Mouse (Mus musculus) cerebellum, adult (tissue): ENCODE data around the gene Ppip5k2.

Experiments used
- ATAC-seq: cut with Nextera tagmentation; 2 replicates; pipeline ENCODE4 v1.9.2; 2017; ENCODE audit warnings: mild to moderate bottlenecking, moderate library complexity, mixed read lengths; ENCODE audit not compliant: insufficient number of reproducible peaks, low FRiP score, low TSS enrichment

The Ppip5k2 gene

GRCm38 (mm10) chr1:97760598-97760997, 9.6 kb downstream of the Ppip5k2 start:
- ATAC-seq: no peak

DNA sequence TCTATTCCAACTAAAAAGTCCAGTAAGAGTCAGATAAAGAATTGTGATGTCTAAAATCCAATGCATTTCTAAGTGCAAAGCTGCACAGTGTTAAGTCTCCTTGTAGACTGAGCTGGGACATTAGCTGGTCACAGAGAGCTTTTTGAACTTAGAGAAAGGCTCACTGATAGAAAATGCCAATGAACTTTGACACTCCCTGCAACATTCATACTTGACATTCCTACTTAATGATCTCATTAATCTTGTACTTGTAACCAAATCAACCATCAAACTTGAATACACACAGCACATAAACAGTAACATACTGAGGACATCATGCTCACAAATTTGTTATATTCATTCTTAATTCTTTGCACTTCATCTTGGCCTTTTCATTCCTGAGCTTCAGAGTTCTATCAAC, 10.4 kb downstream of the Ppip5k2 start:
- no peak for ATAC-seq

- no peak for ATAC-seq
These were observed 15.8 kb downstream of the Ppip5k2 start for GRCm38 (mm10) chr1:97754392-97754791.

DNA sequence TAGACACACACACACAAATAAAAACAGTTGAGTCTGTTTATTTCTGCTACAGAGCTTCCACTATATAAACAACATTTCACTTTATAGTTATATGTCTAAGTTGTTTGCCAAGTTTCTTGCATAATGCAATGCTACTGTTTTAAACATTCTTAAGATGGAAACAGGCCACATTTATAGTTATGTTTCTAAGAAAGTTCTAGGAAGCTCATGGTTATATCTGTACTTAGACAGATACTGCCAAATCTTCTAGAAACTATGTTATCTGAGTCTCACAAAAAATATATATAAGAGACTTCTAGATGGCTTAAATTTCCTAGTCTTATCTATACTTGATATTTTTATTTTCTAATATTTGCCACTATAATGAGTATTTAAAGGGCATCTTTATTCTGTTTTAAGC, 17.0 kb downstream of the Ppip5k2 start:
- no peak for ATAC-seq

DNA sequence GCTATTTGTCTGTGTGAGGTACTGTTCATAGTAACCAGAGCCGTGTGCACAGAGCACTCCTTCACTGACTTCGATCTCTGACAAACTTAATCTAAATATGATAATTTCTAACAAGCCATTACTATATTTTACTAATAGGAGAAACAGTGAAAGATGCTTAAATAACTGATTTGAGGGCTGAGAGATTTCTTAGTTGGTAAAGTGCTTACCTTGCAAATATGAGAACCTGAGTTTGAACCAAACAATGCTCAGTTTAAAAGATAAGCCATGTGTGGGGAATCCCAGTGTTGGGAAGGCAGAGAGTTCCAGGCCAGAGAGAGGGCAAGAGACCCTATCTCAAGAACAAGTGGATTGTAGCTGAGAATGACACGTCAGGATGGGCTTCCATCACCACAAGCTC, 22.0 kb downstream of the Ppip5k2 start:
- no peak for ATAC-seq

DNA sequence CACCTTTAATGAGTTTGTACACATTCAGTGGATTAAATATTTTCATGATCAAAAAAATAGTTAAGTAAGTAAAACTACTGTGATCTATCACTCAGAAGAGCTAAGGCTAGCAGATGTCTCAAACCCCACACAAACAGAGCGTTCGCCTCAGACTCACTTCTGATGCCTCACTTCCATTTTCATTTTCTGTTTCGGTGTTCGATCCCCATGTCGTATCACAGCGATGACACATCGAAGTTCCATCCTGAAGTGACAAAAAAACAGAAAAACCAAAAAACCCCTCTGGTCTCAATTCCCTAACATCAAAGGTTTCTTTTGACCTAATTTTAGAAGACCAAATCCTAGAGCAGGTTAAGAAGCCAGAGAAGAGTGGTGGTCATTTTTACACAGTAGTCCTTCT, 23.9 kb downstream of the Ppip5k2 start:
- ATAC-seq: no peak

DNA sequence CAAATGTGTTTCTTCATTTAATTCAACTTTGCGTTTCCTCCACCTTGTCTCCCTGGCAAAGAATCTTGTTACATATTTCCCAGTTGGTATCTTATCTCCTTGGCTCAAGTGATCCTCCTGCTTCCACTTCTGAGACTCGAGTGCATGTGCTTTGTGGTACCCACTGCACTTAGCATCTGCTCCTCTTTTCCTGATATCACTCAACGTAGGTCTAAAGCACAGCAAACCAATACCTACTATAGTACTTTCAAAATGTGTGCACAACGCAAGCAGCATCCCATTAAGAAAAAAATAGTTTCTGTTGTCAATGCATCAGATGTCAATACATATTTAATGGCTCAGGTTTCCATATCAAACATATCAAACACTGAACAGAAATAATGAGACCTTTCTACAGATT, 24.5 kb downstream of the Ppip5k2 start:
- ATAC-seq: no peak

- no peak for ATAC-seq
These were observed 27.1 kb downstream of the Ppip5k2 start for GRCm38 (mm10) chr1:97743063-97743462.

DNA sequence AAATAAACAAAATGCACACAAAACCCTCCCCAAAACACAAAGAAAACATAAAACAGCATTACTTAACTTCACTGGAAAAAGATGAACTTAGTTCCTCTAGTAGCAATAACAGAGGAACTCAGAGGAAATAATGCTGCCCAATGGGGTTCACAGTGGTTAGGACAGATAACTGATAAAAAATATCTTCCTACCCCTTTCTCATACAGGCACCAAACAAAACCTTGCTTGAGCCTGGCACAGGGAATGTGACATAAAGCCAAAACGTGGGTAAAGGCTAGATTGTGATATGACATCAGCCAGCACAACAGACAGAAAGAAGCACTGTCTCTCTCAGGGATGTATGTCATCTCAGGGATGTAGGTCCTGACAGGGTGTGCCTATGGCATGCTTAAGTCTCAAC, 40.9 kb downstream of the Ppip5k2 start:
- no peak for ATAC-seq

DNA sequence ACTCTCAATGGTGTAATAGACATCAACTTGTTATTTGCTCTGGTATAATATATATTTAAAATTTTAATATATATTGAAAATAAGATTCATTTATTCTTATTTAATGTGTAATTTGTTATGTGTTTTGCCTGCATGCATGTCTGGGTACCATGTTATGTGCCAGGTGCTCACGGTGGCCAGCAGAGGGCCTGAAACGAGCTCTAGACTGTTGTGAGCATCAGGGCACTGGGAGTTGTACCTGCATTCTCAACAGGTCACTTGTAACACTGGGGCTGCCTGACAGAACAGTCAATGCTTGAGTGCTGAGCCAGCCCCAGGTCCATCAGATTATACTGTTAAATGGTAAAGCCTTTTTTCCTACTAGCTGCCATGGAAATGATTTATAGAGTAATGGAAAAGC, 43.5 kb downstream of the Ppip5k2 start:
- ATAC-seq: peak; percentile 56; the same call in 1 of the 2 replicates

DNA sequence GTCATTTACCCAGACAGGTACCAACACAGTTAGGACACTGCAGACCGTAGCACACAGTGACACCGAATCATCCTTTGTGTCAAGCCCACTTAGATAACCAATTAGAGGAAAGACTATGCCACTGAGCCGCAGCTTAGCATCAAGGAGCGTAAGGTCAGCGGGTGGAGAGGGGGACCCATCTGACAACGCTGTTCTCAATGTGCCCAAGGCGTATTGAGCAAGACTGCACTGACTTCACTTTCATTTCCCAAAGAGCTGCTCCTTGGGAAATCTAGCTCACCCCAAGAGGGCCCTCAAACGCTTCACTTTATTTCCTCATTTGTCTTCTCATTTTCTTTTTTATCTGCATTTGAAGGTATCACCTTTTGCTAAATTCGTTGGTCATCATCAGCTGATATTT, 51.8 kb downstream of the Ppip5k2 start:
- no peak for ATAC-seq

DNA sequence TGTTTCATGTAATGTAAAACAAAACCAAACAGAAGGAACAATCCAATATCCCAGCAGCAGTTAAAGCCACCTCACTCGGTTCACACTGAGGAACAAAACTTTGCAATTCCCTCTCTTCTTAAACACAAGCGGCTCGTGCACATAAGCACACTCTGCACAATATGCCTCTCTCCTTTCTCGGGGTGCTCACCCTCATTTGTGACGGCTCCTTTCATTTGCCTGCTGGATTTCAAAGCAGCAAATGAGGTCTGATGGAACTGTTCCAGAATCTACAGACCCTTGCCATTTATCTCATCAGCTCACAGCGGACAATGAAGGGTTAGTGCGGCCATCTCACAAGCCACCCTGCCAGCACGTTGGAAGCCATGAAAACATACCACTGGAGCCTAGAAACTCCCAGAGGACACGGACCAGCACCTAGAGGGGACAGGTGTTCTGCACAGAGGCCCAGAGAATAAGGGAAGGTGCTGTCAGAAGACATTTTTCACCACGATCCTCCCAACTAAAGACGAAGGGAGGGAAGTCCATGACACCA, 55.8 kb downstream of the Ppip5k2 start:
- no peak for ATAC-seq

DNA sequence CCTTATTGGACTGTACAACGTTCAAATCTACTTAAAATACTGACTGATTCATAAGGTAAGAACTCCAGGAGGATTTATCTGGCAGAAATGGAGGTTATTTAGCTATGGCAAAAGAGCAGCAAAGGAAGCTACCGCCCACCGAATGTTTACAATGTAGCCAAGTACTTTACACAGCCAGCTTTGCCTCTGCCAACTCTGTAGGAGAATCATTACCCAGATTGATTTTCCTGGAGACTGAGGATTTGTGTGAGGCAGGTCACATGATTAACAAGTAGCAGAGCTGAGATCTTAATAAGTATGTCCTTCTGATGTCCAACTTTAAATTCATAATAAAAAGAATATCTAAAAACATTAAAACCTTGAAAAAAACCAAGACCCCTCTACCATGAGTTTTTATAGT, 59.7 kb downstream of the Ppip5k2 start:
- ATAC-seq: no peak

DNA sequence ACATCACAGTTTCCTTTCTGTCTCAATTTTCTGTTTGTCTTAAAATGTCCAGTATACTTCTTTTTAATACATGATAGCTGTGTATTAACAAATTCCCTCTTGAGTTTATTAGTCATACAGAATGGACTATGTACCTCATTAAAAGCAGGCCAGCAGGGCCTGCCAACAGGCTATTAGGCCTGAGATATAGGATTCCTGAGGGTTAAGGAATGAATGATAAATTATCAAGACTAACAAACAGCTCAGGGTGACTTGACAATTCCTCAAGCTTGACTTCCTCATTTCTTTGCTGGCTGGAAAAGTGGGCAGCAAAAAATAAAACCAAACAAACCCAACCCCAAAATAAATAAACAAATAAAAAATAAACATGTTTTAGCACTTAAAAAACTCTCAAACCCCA, 64.8 kb downstream of the Ppip5k2 start:
- ATAC-seq: no peak

GRCm38 (mm10) chr1:97704646-97705045, 65.6 kb downstream of the Ppip5k2 start:
- ATAC-seq: no peak

DNA sequence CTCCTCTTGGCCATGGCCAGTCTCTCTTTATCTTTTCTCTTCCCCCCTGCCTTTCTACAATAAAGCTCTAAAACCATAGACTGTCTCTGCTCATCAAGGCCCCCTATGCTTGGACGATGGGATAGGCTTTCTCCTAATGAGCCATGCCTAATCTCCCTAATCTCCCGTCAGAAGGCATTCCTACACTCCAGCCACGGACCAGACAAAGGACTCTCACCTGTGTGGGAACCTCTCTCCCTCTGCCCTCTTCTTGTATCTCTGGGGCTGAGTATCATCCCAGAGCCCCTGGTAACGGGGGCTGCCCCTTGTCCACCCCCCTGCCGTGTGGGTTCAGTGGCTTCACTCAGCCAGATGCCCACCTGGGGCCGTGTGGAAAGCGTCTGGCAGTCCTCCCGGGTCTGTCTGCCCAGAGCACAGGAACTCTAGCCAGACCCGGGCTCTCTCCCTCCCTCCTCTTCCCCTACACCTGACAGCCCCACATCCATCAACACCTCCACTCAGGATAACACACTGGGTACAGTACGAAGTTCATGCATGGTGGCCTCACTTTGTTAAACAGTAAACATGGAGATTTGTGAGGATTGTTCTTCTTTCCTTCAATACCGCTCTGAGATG, 71.1 kb downstream of the Ppip5k2 start:
- no peak for ATAC-seq

GRCm38 (mm10) chr1:97697273-97697672, 72.9 kb downstream of the Ppip5k2 start:
- no peak for ATAC-seq

DNA sequence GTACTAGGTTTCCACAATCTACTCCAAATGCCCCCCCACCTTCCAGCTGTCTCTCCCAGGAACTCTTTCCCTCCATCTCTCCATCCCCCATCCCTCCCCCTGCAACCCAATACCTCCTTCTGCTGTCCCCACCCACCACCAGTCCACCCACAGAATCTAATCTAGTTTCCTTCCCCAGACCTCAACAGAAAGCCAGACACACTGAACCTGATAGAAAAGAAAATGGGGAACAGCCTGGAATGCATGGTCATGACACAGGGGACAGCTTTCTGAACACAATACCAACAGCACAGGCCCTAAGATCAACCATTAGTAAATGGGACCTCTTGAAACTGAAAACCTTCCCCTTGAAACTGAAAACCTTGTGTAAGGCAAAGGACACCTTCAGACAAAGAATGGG, 76.4 kb downstream of the Ppip5k2 start:
- ATAC-seq: no peak

DNA sequence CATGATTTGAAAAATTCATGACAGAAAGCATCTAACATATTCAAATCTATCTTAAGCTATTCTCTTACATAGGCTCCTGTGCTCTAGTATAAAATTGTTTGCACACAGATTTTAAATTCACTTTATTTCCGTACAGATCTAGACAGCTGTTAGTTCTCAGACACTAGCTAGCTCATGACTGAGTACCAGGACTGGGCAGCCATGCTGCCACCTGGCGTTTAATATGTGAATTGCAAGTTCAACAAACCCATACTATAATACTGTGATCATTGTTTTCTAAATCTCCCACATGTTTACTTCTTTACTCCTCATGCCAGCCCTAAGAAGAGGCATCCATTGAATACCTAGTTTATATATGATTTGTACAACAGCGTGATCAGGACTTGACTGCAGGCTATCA, 81.5 kb downstream of the Ppip5k2 start:
- ATAC-seq: peak; percentile 31; the same call in 1 of the 2 replicates

DNA sequence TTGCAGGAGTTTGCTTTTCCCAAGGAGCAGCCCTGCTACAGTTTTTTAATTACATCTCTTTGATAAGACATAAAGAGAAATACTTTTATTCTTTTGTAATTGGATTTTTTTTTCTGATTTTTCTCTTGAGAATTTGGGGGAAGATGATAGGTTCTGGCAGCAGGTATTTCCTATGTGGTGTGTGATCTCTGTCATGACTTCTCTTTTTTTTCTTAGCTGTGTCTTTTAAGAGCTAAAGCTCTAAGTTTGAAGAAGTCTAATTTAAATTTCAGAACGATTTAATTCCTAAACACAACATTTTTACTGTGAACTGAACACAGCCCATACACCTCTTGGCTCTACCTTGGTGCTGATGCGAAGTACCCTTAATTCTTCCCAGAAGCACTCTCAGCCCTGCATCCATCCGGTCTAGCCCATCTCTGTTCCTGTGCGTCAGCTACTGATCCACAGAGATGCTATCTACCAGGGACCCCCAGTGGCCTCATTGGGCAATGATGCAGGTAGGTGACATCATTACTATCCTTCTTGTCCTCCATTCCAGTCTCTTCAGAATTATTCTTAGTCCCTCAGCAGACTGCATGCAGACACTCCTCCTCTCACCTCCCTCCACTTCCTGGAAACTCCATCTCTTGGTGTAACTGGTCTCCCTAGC, 93.6 kb downstream of the Ppip5k2 start:
- no peak for ATAC-seq

DNA sequence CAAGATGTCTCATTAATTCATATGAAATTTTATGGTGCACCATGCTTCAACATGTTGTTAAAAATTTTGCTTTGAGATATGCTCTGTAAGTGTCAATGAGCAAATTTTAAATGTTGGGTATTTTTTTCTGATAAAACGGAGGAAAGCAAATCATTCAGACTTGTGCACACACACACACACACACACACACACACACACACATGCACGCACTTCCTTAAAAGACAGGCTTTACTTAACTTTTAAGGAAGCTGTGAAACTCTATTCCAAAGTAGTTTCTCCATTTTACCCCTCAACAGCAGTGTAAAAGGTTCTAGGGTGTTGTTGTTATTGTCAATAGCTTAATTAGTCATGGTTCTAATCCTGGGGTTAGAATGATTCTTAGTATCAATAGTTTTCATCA, 94.1 kb downstream of the Ppip5k2 start:
- ATAC-seq: no peak

DNA sequence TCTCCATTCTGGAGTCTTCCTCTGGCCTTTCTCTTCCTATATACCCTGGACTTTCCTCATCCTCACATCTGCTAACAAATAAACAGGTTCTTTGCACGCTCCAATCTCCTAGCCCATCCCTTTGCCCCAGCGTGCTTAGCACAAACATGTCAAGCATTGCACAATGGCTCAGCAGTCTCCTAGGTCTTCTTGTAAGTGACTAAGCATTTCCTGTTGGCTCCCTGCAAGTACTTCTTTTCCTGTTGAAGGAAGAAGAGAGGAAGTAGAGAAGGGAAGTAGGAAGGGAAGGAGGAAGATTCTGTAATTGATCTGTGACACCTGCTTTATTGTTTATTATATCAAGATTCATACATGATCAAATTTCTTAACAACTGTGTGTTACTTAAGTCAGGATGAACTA, 97.4 kb downstream of the Ppip5k2 start:
- no peak for ATAC-seq
